Mouse (Mus musculus): Measurements from ENCODE around the gene Cdkl1. TPM values are rescaled to one million over a fixed set of nuclear protein-coding genes. Genes with fewer than 3 reads are reported as not detected.

The Cdkl1 gene
- polyA plus RNA-seq, 1 experiment from 2014 or later = 20.7 TPM

DNA sequence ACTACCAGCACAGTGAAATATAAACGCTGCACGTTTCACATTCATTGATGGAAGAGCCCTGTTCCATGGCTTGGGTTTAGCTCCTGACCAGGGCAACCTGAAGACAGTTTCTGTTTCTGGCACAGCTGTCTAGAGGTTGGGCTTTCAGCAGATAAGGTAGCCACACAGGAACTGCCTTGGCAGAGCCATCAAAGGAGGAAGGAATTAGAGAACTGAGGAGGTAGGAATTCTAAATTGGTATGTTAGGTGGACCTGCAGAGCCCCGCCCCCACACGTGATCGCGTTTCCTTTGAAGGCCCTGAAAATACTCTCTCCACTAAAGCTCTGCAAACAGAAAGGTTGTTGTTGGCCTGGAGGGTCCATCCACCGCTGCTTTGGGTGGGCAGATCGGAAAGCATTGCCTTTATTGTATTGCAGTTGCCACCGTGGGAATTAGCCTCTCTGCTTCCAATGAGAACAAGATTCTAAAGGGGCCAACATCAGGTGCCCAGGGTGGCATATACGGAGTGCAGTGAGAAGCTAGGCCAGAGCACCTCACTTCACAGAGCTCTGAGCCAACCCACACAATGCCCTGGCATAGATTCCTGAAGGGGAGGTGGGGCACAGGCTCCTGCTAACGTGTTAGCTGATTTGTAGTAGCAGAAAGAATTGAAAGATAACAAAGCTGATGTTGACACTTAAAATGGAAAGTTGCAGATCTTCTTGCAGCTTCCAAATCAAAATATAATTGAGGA is 14.3 kb downstream of the Cdkl1 start:
- Histone ChIP-seq H3K4me3 (ENCODE audit: low read length) (no peak overlapping the region), H3K27ac (ENCODE audit: low read depth, low read length) (peak overlapping the region; percentile 85; the same call in 1 of the 2 replicates), H3K4me1 (ENCODE audit: control insufficient read depth, insufficient read depth, low read length) (peaks cover 16% of the 10 kb centered on the region), H3K9ac (ENCODE audit: low read depth, low read length) (no peak overlapping the region), H3K9me3 (ENCODE audit: control insufficient read depth, low read length) (no peaks in the 10 kb centered on the region), H3K36me3 (ENCODE audit: control insufficient read depth, insufficient read depth, low read length) (no peaks in the 10 kb centered on the region), H3K4me2 (replicated peaks; ENCODE audit: low read depth, low read length) (no peak overlapping the region), H3K27me3 (ENCODE audit: control insufficient read depth, insufficient read depth, low read length) (no peaks in the 10 kb centered on the region)
- ATAC-seq (ENCODE audit: low FRiP score, low TSS enrichment) = no peak
- WGBS = 67% methylated on average over 11 of the region's 11 CpGs

DNA sequence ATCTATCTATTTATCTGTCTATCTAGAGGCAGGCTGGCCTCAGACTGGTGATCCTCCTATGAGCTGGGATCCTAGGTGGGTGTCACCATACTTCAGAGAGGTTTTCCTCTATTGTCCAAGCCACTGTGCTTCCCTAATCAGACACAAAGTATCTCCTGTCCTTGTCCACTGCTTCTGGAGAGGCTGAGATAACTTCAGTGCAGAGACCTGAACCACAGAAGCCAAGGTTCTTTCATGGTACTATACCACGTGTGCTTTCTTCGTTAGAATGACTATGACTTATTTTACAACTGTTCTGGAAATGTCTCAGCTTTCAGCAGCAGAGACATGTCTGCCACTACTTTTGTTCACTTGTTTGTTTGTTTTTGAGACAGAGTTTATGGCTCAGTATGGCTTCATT is 22.2 kb downstream of the Cdkl1 start:
- Histone ChIP-seq H3K9ac (ENCODE audit: low read depth, low read length) (no peak overlapping the region), H3K27me3 (ENCODE audit: control insufficient read depth, insufficient read depth, low read length) (no peaks in the 10 kb centered on the region), H3K27ac (ENCODE audit: low read depth, low read length) (no peak overlapping the region), H3K4me3 (ENCODE audit: low read length) (no peak overlapping the region), H3K4me2 (replicated peaks; ENCODE audit: low read depth, low read length) (no peak overlapping the region), H3K4me1 (ENCODE audit: control insufficient read depth, insufficient read depth, low read length) (peaks cover 21% of the 10 kb centered on the region), H3K36me3 (ENCODE audit: control insufficient read depth, insufficient read depth, low read length) (no peaks in the 10 kb centered on the region), H3K9me3 (ENCODE audit: control insufficient read depth, low read length) (no peaks in the 10 kb centered on the region)
- 47% methylated on average over 2 of the region's 2 CpGs for WGBS
- ATAC-seq (ENCODE audit: low FRiP score, low TSS enrichment) = no peak

DNA sequence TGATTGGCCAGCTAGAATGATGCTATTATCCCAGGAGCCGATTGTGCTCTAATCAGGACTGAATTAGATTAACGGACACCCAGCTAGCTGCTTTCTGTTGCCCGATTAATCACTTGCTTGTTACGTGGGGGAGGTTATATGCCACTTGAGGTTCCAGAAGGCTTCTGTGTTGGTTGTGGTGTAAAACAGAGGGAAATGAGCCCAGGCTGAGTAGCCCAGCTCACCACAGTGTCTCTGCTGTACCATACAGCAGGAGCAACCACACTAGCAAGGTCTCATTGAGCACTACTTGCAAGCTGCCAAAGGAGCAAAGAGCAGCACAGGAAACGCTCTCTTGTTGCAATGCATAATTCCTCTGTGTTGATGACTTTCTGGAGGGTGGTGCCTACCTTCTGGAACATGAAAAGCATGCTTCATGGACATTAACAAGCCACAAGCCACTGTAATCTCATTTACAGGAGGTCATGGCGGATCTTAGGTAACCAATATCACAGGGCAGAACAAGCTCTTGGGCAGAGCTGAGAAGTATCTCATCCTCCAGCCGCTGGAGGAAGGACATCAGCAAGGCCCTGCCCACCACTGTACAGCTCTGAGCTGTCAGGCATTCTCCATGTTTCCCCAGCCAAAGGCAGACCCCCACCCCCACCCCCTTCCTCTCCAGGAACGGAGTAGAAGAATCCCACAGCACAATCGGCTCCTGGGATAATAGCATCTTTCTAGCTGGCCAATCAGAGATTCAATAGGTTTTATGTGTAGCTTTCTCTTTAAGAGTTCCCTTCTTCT is 23.4 kb downstream of the Cdkl1 start:
- Histone ChIP-seq H3K27me3 (ENCODE audit: control insufficient read depth, insufficient read depth, low read length) (no peaks in the 10 kb centered on the region), H3K27ac (ENCODE audit: low read depth, low read length) (no peak overlapping the region), H3K4me3 (ENCODE audit: low read length) (no peak overlapping the region), H3K9me3 (ENCODE audit: control insufficient read depth, low read length) (no peaks in the 10 kb centered on the region), H3K36me3 (ENCODE audit: control insufficient read depth, insufficient read depth, low read length) (no peaks in the 10 kb centered on the region), H3K9ac (ENCODE audit: low read depth, low read length) (no peak overlapping the region), H3K4me2 (replicated peaks; ENCODE audit: low read depth, low read length) (no peak overlapping the region), H3K4me1 (ENCODE audit: control insufficient read depth, insufficient read depth, low read length) (peaks cover 21% of the 10 kb centered on the region)
- WGBS = 57% methylated on average over 9 of the region's 9 CpGs
- no peak for ATAC-seq (ENCODE audit: low FRiP score, low TSS enrichment)

DNA sequence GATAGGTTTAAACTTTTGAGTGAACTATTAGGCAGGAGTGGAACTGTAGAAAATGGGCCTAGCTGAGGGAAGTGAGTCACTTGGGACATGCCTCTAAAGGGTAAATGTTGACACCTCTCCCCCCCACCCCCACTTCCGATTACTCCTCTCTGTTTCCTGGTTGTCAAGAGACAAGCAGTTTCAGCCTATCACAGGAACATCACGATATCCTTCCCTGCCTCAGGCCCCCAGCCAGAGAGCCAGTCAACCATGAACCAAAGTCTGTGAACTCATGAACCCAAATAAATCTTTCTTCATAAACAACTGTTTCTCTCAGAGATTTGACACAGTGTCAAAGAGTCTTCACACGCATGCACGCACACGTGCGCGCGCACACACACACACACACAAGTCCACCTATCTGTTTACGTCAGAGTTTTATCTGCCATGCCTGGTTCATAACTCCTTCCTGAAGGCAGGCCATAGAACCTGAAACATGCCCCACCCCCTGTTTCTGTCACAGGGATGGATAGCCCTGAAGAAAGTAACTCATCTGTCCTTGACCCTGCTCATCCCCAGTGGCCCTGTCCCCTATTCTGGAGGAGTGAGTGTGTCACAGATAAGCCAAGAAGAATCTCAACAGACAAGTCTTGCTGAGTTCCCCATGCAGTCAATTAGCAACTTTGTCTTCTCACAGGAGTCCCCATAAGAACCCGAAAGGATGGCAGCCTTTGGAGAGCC is 24.7 kb downstream of the Cdkl1 start:
- Histone ChIP-seq H3K27me3 (ENCODE audit: control insufficient read depth, insufficient read depth, low read length) (no peaks in the 10 kb centered on the region), H3K9me3 (ENCODE audit: control insufficient read depth, low read length) (no peaks in the 10 kb centered on the region), H3K4me3 (ENCODE audit: low read length) (no peak overlapping the region), H3K4me1 (ENCODE audit: control insufficient read depth, insufficient read depth, low read length) (peaks cover 21% of the 10 kb centered on the region), H3K9ac (ENCODE audit: low read depth, low read length) (no peak overlapping the region), H3K36me3 (ENCODE audit: control insufficient read depth, insufficient read depth, low read length) (no peaks in the 10 kb centered on the region), H3K4me2 (replicated peaks; ENCODE audit: low read depth, low read length) (no peak overlapping the region), H3K27ac (ENCODE audit: low read depth, low read length) (no peak overlapping the region)
- WGBS = 51% methylated on average over 10 of the region's 10 CpGs
- ATAC-seq (ENCODE audit: low FRiP score, low TSS enrichment) = peak; percentile 61; the same call in 1 of the 2 replicates

DNA sequence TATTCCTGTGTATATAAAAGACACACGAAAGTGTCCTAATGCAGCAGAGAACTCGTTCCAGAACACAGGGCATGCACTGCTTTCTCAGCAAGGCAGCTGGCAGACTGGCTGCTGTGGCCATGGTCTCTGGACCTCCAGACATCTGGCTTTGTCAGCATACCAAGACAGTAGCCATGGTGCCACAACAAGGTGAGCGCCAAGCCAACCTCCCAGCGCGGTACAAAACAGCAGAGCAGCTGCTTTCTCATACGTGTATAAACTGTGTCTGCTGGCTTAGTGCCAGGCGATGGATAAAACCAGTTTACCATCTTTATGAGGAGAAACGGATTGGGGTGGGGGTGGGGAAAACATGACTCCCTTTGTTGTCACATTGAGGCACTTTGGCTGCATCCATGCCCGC is 25.5 kb downstream of the Cdkl1 start:
- no peaks in the 10 kb centered on the region for H3K9me3 ChIP-seq (ENCODE audit: control insufficient read depth, low read length)
- WGBS = 80% methylated on average over 9 of the region's 9 CpGs
- ATAC-seq (ENCODE audit: low FRiP score, low TSS enrichment) = no peak
- H3K27ac ChIP-seq (ENCODE audit: low read depth, low read length) = no peak overlapping the region
- no peaks in the 10 kb centered on the region for H3K27me3 ChIP-seq (ENCODE audit: control insufficient read depth, insufficient read depth, low read length)
- H3K9ac ChIP-seq (ENCODE audit: low read depth, low read length) = no peak overlapping the region
- no peak overlapping the region for H3K4me2 ChIP-seq (replicated peaks; ENCODE audit: low read depth, low read length)
- H3K4me1 ChIP-seq (ENCODE audit: control insufficient read depth, insufficient read depth, low read length) = peaks cover 21% of the 10 kb centered on the region
- H3K36me3 ChIP-seq (ENCODE audit: control insufficient read depth, insufficient read depth, low read length) = no peaks in the 10 kb centered on the region
- no peak overlapping the region for H3K4me3 ChIP-seq (ENCODE audit: low read length)

- no peaks in the 10 kb centered on the region; the same call in 1 of the 2 replicates for H3K27me3 ChIP-seq (ENCODE audit: control insufficient read depth, insufficient read depth, low read length)
- H3K9ac ChIP-seq (ENCODE audit: low read depth, low read length) = no peak overlapping the region
- WGBS = 73% methylated on average over 2 of the region's 2 CpGs
- no peak overlapping the region for H3K27ac ChIP-seq (ENCODE audit: low read depth, low read length)
- H3K4me1 ChIP-seq (ENCODE audit: control insufficient read depth, insufficient read depth, low read length) = peaks cover 19% of the 10 kb centered on the region; the same call in 1 of the 2 replicates
- no peak for ATAC-seq (ENCODE audit: low FRiP score, low TSS enrichment)
- H3K9me3 ChIP-seq (ENCODE audit: control insufficient read depth, low read length) = no peaks in the 10 kb centered on the region
- no peaks in the 10 kb centered on the region for H3K36me3 ChIP-seq (ENCODE audit: control insufficient read depth, insufficient read depth, low read length)
- H3K4me3 ChIP-seq (ENCODE audit: low read length) = no peak overlapping the region
- H3K4me2 ChIP-seq (replicated peaks; ENCODE audit: low read depth, low read length) = no peak overlapping the region
Measured at GRCm38 (mm10) chr12:69761603-69762002, 29.5 kb downstream of the Cdkl1 start.

DNA sequence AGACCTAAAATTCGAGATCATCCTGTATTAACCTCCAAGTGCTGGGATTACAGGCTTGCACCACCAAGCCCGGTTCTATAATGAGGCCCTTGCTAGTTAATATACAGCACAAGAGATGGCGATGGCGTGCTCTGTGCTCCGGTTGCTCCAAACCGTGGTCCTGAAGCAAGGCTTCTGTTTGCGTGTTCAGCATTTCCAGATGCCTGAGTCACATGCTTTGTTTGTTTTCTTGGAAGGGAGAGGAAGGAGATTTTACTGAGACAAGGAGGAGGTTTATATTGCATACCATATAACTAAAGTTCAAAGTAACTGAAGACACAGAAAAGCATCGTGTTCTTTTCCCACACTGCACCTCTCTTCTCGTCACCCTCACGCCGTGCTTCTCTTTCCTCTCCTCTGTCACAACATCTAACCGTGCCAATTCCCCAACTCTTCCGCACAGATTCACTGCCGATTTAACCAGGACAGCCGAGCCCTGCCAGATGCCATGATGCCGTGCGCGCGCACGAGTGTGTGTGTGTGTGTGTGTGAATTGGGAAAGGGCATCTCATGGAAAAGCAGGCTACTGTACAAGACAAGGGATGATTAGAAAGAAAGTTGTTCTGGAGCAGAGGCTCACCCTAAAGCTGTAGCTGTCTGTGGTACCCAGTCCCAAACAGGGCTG is 30.2 kb downstream of the Cdkl1 start:
- H3K36me3 ChIP-seq (ENCODE audit: control insufficient read depth, insufficient read depth, low read length) = no peaks in the 10 kb centered on the region
- no peak overlapping the region for H3K4me3 ChIP-seq (ENCODE audit: low read length)
- WGBS = 78% methylated on average over 20 of the region's 20 CpGs
- ATAC-seq (ENCODE audit: low FRiP score, low TSS enrichment) = no peak
- H3K9ac ChIP-seq (ENCODE audit: low read depth, low read length) = no peak overlapping the region
- H3K27me3 ChIP-seq (ENCODE audit: control insufficient read depth, insufficient read depth, low read length) = peaks cover 3% of the 10 kb centered on the region; the same call in 1 of the 2 replicates
- H3K27ac ChIP-seq (ENCODE audit: low read depth, low read length) = 0 out of 2 replicates have a peak overlapping the region, but pooled peaks have one; percentile 0
- no peaks in the 10 kb centered on the region for H3K9me3 ChIP-seq (ENCODE audit: control insufficient read depth, low read length)
- H3K4me1 ChIP-seq (ENCODE audit: control insufficient read depth, insufficient read depth, low read length) = peaks cover 11% of the 10 kb centered on the region; the same call in 1 of the 2 replicates
- no peak overlapping the region for H3K4me2 ChIP-seq (replicated peaks; ENCODE audit: low read depth, low read length)

DNA sequence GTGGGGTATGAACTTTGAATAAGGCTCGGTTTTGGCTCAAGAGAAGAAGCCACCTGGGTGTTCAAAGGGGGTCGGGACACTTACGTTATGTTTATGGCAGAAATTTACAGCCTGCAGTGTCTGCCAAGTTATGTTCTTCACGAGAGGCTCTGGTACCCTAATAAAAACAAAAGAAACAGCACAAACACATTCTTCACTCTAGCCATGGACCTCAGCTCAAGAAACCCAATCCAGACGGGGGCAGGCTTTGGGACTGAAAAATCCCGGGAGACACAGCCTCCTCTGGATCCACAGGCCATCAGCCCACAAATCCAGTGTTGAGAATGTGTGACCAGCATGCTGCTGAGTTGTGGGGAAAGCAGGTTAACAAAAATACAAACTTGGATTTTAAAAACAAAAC is 31.1 kb downstream of the Cdkl1 start:
- H3K27me3 ChIP-seq (ENCODE audit: control insufficient read depth, insufficient read depth, low read length) = peaks cover 3% of the 10 kb centered on the region; the same call in 1 of the 2 replicates
- no peak overlapping the region for H3K4me2 ChIP-seq (replicated peaks; ENCODE audit: low read depth, low read length)
- no peak overlapping the region for H3K9ac ChIP-seq (ENCODE audit: low read depth, low read length)
- no peak overlapping the region for H3K4me3 ChIP-seq (ENCODE audit: low read length)
- 22% methylated on average over 6 of the region's 6 CpGs for WGBS
- peak overlapping the region; percentile 48; the same call in 1 of the 2 replicates for H3K27ac ChIP-seq (ENCODE audit: low read depth, low read length)
- ATAC-seq (ENCODE audit: low FRiP score, low TSS enrichment) = no peak
- no peaks in the 10 kb centered on the region for H3K36me3 ChIP-seq (ENCODE audit: control insufficient read depth, insufficient read depth, low read length)
- 0 out of 2 replicates have a peak, but pooled peaks cover 7% of the 10 kb centered on the region for H3K4me1 ChIP-seq (ENCODE audit: control insufficient read depth, insufficient read depth, low read length)
- no peaks in the 10 kb centered on the region for H3K9me3 ChIP-seq (ENCODE audit: control insufficient read depth, low read length)
